Comparison of ENCODE assay signal across 14 mouse cellular contexts in the genomic region with DNA sequence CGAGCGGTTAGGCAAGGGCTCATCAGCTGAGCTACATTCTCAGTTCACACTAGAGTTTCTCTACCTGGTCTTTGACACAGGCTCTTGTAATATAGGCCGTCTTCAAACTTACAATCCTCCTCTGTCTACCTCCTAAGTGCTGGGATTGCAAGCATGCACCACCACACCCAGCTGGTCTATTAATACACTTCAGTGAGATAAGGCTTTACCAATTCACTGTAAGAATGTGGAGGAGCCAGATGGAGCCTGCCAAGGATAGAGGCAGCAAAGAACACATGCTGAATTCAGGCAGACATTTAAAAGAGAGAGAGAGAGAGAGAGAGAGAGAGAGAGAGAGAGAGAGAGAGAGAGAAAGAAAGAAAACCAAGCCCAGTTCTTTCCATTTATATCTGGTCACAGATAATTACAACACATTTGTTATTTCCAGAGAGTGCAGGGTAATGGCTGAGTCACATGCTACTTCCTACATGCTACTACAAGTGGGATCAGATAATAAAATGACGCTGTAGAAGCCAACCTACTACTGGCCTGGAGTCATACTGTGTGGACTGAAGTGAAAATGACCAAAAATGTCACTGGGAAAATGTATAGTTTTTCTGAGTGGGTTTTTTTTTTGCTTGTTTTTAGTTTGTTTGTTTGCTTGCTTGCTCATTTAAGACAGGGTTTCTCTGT. TPM values are rescaled to one million over a fixed set of nuclear protein-coding genes. Genes with fewer than 3 reads are reported as not detected.
DNase-seq lines count a peak whose midpoint lies in the region; ATAC-seq lines count a peak whose summit lies in the region.
"Had no signal": no experiment of that assay in that cellular context is flagged by ENCODE, and none has a peak within 500 bp of the region (broad histone marks: within the 10 kb centered on the region; RNA-seq: fewer than 3 reads in every experiment).

No protein-coding gene starts in this region.

- DNase-seq in embryonic facial prominence, embryonic 14.5 days (ENCODE audit: low spot score): peak; percentile 41
- DNase-seq in embryonic facial prominence, embryonic 10.5 days (ENCODE audit: low spot score): no peak
- no peak for DNase-seq in limb, embryonic 10.5 days (ENCODE audit: low spot score)
- DNase-seq in right cerebral cortex, postnatal 10 days (ENCODE audit: low spot score in 2 of 2): peak; percentile 57 to 76
- DNase-seq: adrenal gland, postnatal 36 days; gastrocnemius, adult 2 months had no signal

- H3K4me1 ChIP-seq in embryonic facial prominence, embryonic 14.5 days (ENCODE audit: control insufficient read depth, insufficient read depth, low read length): no peaks in the 10 kb centered on the region
- no peaks in the 10 kb centered on the region for H3K4me1 ChIP-seq in embryonic facial prominence, embryonic 10.5 days
- 0 out of 2 replicates have a peak, but pooled peaks cover 3% of the 10 kb centered on the region for H3K4me1 ChIP-seq in limb, embryonic 15.5 days
- H3K4me1 ChIP-seq in limb, embryonic 10.5 days: no peaks in the 10 kb centered on the region; the same call in 1 of the 2 replicates
- H3K4me1 ChIP-seq in heart, embryonic 12.5 days (replicated peaks): peaks cover 19% of the 10 kb centered on the region
- H3K4me1 ChIP-seq in hindbrain, embryonic 16.5 days (ENCODE audit: control insufficient read depth, insufficient read depth, low read depth, low read length): no peaks in the 10 kb centered on the region
- H3K4me1 ChIP-seq: neural tube, embryonic 12.5 days had no signal

- ATAC-seq in embryonic facial prominence, embryonic 14.5 days (ENCODE audit: low read depth): no peak
- ATAC-seq in limb, embryonic 15.5 days (ENCODE audit: insufficient number of reproducible peaks, low FRiP score, low TSS enrichment, low read depth): no peak
- ATAC-seq in heart, embryonic 12.5 days (ENCODE audit: insufficient number of reproducible peaks, low FRiP score): peak; percentile 59; the same call in 1 of the 2 replicates
- no peak for ATAC-seq in hindbrain, embryonic 16.5 days
- ATAC-seq in inflammation-experienced regulatory T-cells, adult 6 months: no peak
- ATAC-seq: Patski had no signal

- no peaks in the 10 kb centered on the region for H3K27me3 ChIP-seq in embryonic facial prominence, embryonic 14.5 days (replicated peaks; ENCODE audit: control insufficient read depth, insufficient read depth, low read length)
- no peaks in the 10 kb centered on the region for H3K27me3 ChIP-seq in embryonic facial prominence, embryonic 10.5 days (replicated peaks; ENCODE audit: low read depth, poor library complexity, severe bottlenecking)
- no peaks in the 10 kb centered on the region for H3K27me3 ChIP-seq in limb, embryonic 15.5 days
- no peaks in the 10 kb centered on the region for H3K27me3 ChIP-seq in limb, embryonic 10.5 days (ENCODE audit: low read depth, poor library complexity, severe bottlenecking)
- H3K27me3 ChIP-seq in heart, embryonic 12.5 days (replicated peaks): no peaks in the 10 kb centered on the region
- H3K27me3 ChIP-seq in hindbrain, embryonic 16.5 days (replicated peaks; ENCODE audit: control insufficient read depth, insufficient read depth, low read length): no peaks in the 10 kb centered on the region
- H3K27me3 ChIP-seq: neural tube, embryonic 12.5 days; Patski had no signal

- H3K4me3 ChIP-seq in embryonic facial prominence, embryonic 14.5 days (ENCODE audit: low read depth, low read length): no peak overlapping the region
- no peak overlapping the region for H3K4me3 ChIP-seq in embryonic facial prominence, embryonic 10.5 days
- H3K4me3 ChIP-seq in limb, embryonic 15.5 days: no peak overlapping the region
- H3K4me3 ChIP-seq in limb, embryonic 10.5 days: no peak overlapping the region
- H3K4me3 ChIP-seq in heart, embryonic 12.5 days: no peak overlapping the region
- H3K4me3 ChIP-seq in hindbrain, embryonic 16.5 days (ENCODE audit: low read length): no peak overlapping the region
- H3K4me3 ChIP-seq: gastrocnemius, adult 2 months; left cerebral cortex, adult 2 months; neural tube, embryonic 12.5 days had no signal

- no peak overlapping the region for H3K27ac ChIP-seq in embryonic facial prominence, embryonic 14.5 days (replicated peaks; ENCODE audit: low read depth, low read length)
- H3K27ac ChIP-seq in embryonic facial prominence, embryonic 10.5 days (replicated peaks): no peak overlapping the region
- peak overlapping the region; percentile 47; the same call in 1 of the 2 replicates for H3K27ac ChIP-seq in limb, embryonic 15.5 days
- H3K27ac ChIP-seq in limb, embryonic 10.5 days: no peak overlapping the region
- H3K27ac ChIP-seq in heart, embryonic 12.5 days (ENCODE audit: poor library complexity, severe bottlenecking): peak overlapping the region; percentile 67
- H3K27ac ChIP-seq in hindbrain, embryonic 16.5 days (ENCODE audit: low read depth, low read length): no peak overlapping the region
- H3K27ac ChIP-seq: gastrocnemius, adult 2 months; left cerebral cortex, adult 2 months; macrophage; neural tube, embryonic 12.5 days had no signal

- no peak overlapping the region for H3K4me2 ChIP-seq in embryonic facial prominence, embryonic 14.5 days (ENCODE audit: low read depth, low read length)
- H3K4me2 ChIP-seq in limb, embryonic 15.5 days: no peak overlapping the region
- peak overlapping the region; percentile 13; the same call in 1 of the 2 replicates for H3K4me2 ChIP-seq in heart, embryonic 12.5 days
- H3K4me2 ChIP-seq in hindbrain, embryonic 16.5 days (ENCODE audit: low read length): no peak overlapping the region
- H3K4me2 ChIP-seq: neural tube, embryonic 12.5 days had no signal

- WGBS in embryonic facial prominence, embryonic 14.5 days: 83% methylated on average over 4 of the region's 4 CpGs
- 92% methylated on average over 4 of the region's 4 CpGs for WGBS in embryonic facial prominence, embryonic 10.5 days
- WGBS in limb, embryonic 15.5 days: 76% methylated on average over 4 of the region's 4 CpGs
- WGBS in limb, embryonic 10.5 days: 95% methylated on average over 4 of the region's 4 CpGs
- WGBS in heart, embryonic 12.5 days: 44% methylated on average over 4 of the region's 4 CpGs
- 90% methylated on average over 4 of the region's 4 CpGs for WGBS in hindbrain, embryonic 16.5 days

- H3K9ac ChIP-seq in embryonic facial prominence, embryonic 14.5 days (ENCODE audit: low read depth, low read length): no peak overlapping the region
- no peak overlapping the region for H3K9ac ChIP-seq in limb, embryonic 15.5 days
- H3K9ac ChIP-seq in heart, embryonic 12.5 days: no peak overlapping the region
- H3K9ac ChIP-seq in hindbrain, embryonic 16.5 days (ENCODE audit: low read depth, low read length): no peak overlapping the region
- H3K9ac ChIP-seq: neural tube, embryonic 12.5 days had no signal

- no peaks in the 10 kb centered on the region for H3K9me3 ChIP-seq in embryonic facial prominence, embryonic 14.5 days (ENCODE audit: control insufficient read depth, low read length)
- H3K9me3 ChIP-seq in embryonic facial prominence, embryonic 10.5 days: no peaks in the 10 kb centered on the region
- H3K9me3 ChIP-seq in limb, embryonic 15.5 days: no peaks in the 10 kb centered on the region
- no peaks in the 10 kb centered on the region for H3K9me3 ChIP-seq in limb, embryonic 10.5 days (replicated peaks)
- H3K9me3 ChIP-seq in heart, embryonic 12.5 days (replicated peaks): no peaks in the 10 kb centered on the region
- H3K9me3 ChIP-seq in hindbrain, embryonic 16.5 days (ENCODE audit: control insufficient read depth, low read length): no peaks in the 10 kb centered on the region
- H3K9me3 ChIP-seq: neural tube, embryonic 12.5 days had no signal

- H3K36me3 ChIP-seq in embryonic facial prominence, embryonic 14.5 days (ENCODE audit: control insufficient read depth, insufficient read depth, low read length): no peaks in the 10 kb centered on the region
- no peaks in the 10 kb centered on the region for H3K36me3 ChIP-seq in embryonic facial prominence, embryonic 10.5 days (replicated peaks)
- H3K36me3 ChIP-seq in limb, embryonic 15.5 days: no peaks in the 10 kb centered on the region
- no peaks in the 10 kb centered on the region for H3K36me3 ChIP-seq in limb, embryonic 10.5 days
- H3K36me3 ChIP-seq in heart, embryonic 12.5 days: no peaks in the 10 kb centered on the region; the same call in 1 of the 2 replicates
- no peaks in the 10 kb centered on the region for H3K36me3 ChIP-seq in hindbrain, embryonic 16.5 days (ENCODE audit: control insufficient read depth, insufficient read depth, low read length)
- H3K36me3 ChIP-seq: neural tube, embryonic 12.5 days had no signal

RNA-seq across cellular contexts. Expression of gene Bri3, which starts 45.7 kb away (rescaled TPM):
- polyA plus RNA-seq in embryonic facial prominence, embryonic 14.5 days (2014; fragmentation: Nextera tagmentation; extraction: Ambion mirVana): 96.3 and 99.8 TPM in 2 replicates
- polyA plus RNA-seq in embryonic facial prominence, embryonic 10.5 days (2016; fragmentation: Nextera tagmentation; extraction: Ambion mirVana): 119 and 124 TPM in 2 replicates
- 81.5 and 97.3 TPM in 2 replicates for polyA plus RNA-seq in limb, embryonic 15.5 days (2015; fragmentation: Nextera tagmentation; extraction: Ambion mirVana)
- polyA plus RNA-seq in limb, embryonic 10.5 days (2016; fragmentation: Nextera tagmentation; extraction: Ambion mirVana): 122 and 125 TPM in 2 replicates
- polyA plus RNA-seq in heart, embryonic 12.5 days (2016; fragmentation: Nextera tagmentation; extraction: Ambion mirVana): 127 and 133 TPM in 2 replicates
- 80.7 and 90.7 TPM in 2 replicates for polyA plus RNA-seq in hindbrain, embryonic 16.5 days (2015; fragmentation: Nextera tagmentation; extraction: Ambion mirVana)
- 1 to 10 TPM; 2.0 to 5.2 (median 3.2) TPM for polyA plus RNA-seq in inflammation-experienced regulatory T-cells, adult 6 months (2017; shearing (Covaris generic))

Comparison
In these comparisons a context has a peak if more than half of its experiments do, and no peak if none do; other contexts are left out.
1. DNase-seq: peak in embryonic facial prominence, embryonic 14.5 days (single experiment) and right cerebral cortex, postnatal 10 days (2 of 2); none in embryonic facial prominence, embryonic 10.5 days (single experiment) and limb, embryonic 10.5 days (single experiment).
2. H3K27ac ChIP-seq: peak in limb, embryonic 15.5 days (single experiment) and heart, embryonic 12.5 days (single experiment); none in embryonic facial prominence, embryonic 14.5 days (single experiment), embryonic facial prominence, embryonic 10.5 days (single experiment), limb, embryonic 10.5 days (single experiment) and hindbrain, embryonic 16.5 days (single experiment).
3. RNA of gene Bri3, which starts 45.7 kb away (polyA plus RNA-seq): 127 to 133 TPM in heart, embryonic 12.5 days, 122 to 125 TPM in limb, embryonic 10.5 days, 119 to 124 TPM in embryonic facial prominence, embryonic 10.5 days, 81.5 to 97.3 TPM in limb, embryonic 15.5 days, 96.3 to 99.8 TPM in embryonic facial prominence, embryonic 14.5 days and 80.7 to 90.7 TPM in hindbrain, embryonic 16.5 days; 2.0 to 5.2 TPM in inflammation-experienced regulatory T-cells, adult 6 months; every median in the first group is over 10 times any median in the second.